Mouse (Mus musculus): ENCODE data around the gene Stard13. TPM values are rescaled to one million over a fixed set of nuclear protein-coding genes. Genes with fewer than 3 reads are reported as not detected.

Gene Stard13
- total RNA-seq, 1 experiment = 6.8 TPM

GRCm38 (mm10) chr5:151180176-151180785 is 53.4 kb downstream of the Stard13 start:
- in situ Hi-C loops (cut with MboI; ENCODE audit: low sequenced_read_pairs in 2 of 2, unreplicated experiment in 2 of 2) = no loop called here
- H3K4me1 ChIP-seq (ENCODE audit: control insufficient read depth in 2 of 2, insufficient read depth in 2 of 2, low read length in 2 of 2, poor library complexity in 1 of 2) = no peaks in the 10 kb centered on the region
- no peaks in the 10 kb centered on the region for H3K36me3 ChIP-seq (ENCODE audit: control insufficient read depth, insufficient read depth, low read length, poor library complexity, severe bottlenecking)
- H3K4me3 ChIP-seq (ENCODE audit: insufficient read depth in 1 of 2, low read depth in 1 of 2, low read length in 2 of 2, poor library complexity in 1 of 2, severe bottlenecking in 1 of 2) = no peak overlapping the region
- H3K9me3 ChIP-seq (ENCODE audit: control insufficient read depth, insufficient read depth, low read depth, low read length) = no peaks in the 10 kb centered on the region
- TF ChIP-seq CHD2 (IDR thresholded peaks at IDR 0.05; ENCODE audit: low read depth, low read length) = no peak
- no peak for TF ChIP-seq ZNF384 (IDR thresholded peaks at IDR 0.05; ENCODE audit: low read depth, low read length)
- no peak for TF ChIP-seq HCFC1 (IDR thresholded peaks at IDR 0.05; ENCODE audit: borderline replicate concordance, insufficient read depth, low read length)
- DNase-seq (ENCODE audit: low read depth, low spot score) = no peak
- H3K9ac ChIP-seq (ENCODE audit: insufficient read depth, low read depth, low read length, poor library complexity, severe bottlenecking) = no peak overlapping the region
- H3K27ac ChIP-seq (ENCODE audit: insufficient read depth, low read depth, low read length, poor library complexity, severe bottlenecking) = no peak overlapping the region

- no peak overlapping the region for H3K27ac ChIP-seq (ENCODE audit: insufficient read depth, low read depth, low read length, poor library complexity, severe bottlenecking)
- TF ChIP-seq ZNF384 (IDR thresholded peaks at IDR 0.05; ENCODE audit: low read depth, low read length) = no peak
- no peak for TF ChIP-seq MAFK (IDR thresholded peaks at IDR 0.05; ENCODE audit: insufficient read depth, low read depth, low read length)
- TF ChIP-seq HCFC1 (IDR thresholded peaks at IDR 0.05; ENCODE audit: borderline replicate concordance, insufficient read depth, low read length) = no peak
- no peak for TF ChIP-seq CHD2 (IDR thresholded peaks at IDR 0.05; ENCODE audit: low read depth, low read length)
- TF ChIP-seq ZC3H11A (IDR thresholded peaks at IDR 0.05; ENCODE audit: borderline replicate concordance, low read depth, low read length) = no peak
- H3K4me3 ChIP-seq (ENCODE audit: insufficient read depth in 1 of 2, low read depth in 1 of 2, low read length in 2 of 2, poor library complexity in 1 of 2, severe bottlenecking in 1 of 2) = no peak overlapping the region
- H3K9ac ChIP-seq (ENCODE audit: insufficient read depth, low read depth, low read length, poor library complexity, severe bottlenecking) = no peak overlapping the region
- H3K9me3 ChIP-seq (ENCODE audit: control insufficient read depth, insufficient read depth, low read depth, low read length) = no peaks in the 10 kb centered on the region
- H3K4me1 ChIP-seq (ENCODE audit: control insufficient read depth in 2 of 2, insufficient read depth in 2 of 2, low read length in 2 of 2, poor library complexity in 1 of 2) = no peaks in the 10 kb centered on the region
- in situ Hi-C loops (cut with MboI; ENCODE audit: low sequenced_read_pairs in 2 of 2, unreplicated experiment in 2 of 2) = no loop called here
- DNase-seq (ENCODE audit: low read depth, low spot score) = no peak
- no peaks in the 10 kb centered on the region for H3K36me3 ChIP-seq (ENCODE audit: control insufficient read depth, insufficient read depth, low read length, poor library complexity, severe bottlenecking)
Observed at GRCm38 (mm10) chr5:151177171-151177570, 56.5 kb downstream of the Stard13 start.

GRCm38 (mm10) chr5:151175897-151176313 is 57.7 kb downstream of the Stard13 start:
- Histone ChIP-seq H3K9me3 (ENCODE audit: control insufficient read depth, insufficient read depth, low read depth, low read length) (no peaks in the 10 kb centered on the region), H3K9ac (ENCODE audit: insufficient read depth, low read depth, low read length, poor library complexity, severe bottlenecking) (no peak overlapping the region), H3K4me3 (ENCODE audit: insufficient read depth in 1 of 2, low read depth in 1 of 2, low read length in 2 of 2, poor library complexity in 1 of 2, severe bottlenecking in 1 of 2) (no peak overlapping the region), H3K27ac (ENCODE audit: insufficient read depth, low read depth, low read length, poor library complexity, severe bottlenecking) (no peak overlapping the region), H3K4me1 (ENCODE audit: control insufficient read depth in 2 of 2, insufficient read depth in 2 of 2, low read length in 2 of 2, poor library complexity in 1 of 2) (no peaks in the 10 kb centered on the region), H3K36me3 (ENCODE audit: control insufficient read depth, insufficient read depth, low read length, poor library complexity, severe bottlenecking) (no peaks in the 10 kb centered on the region)
- in situ Hi-C loops (cut with MboI; ENCODE audit: low sequenced_read_pairs in 2 of 2, unreplicated experiment in 2 of 2) = no loop called here
- TF ChIP-seq ZNF384 (IDR thresholded peaks at IDR 0.05; ENCODE audit: low read depth, low read length) = no peak
- no peak for TF ChIP-seq CHD2 (IDR thresholded peaks at IDR 0.05; ENCODE audit: low read depth, low read length)
- no peak for TF ChIP-seq HCFC1 (IDR thresholded peaks at IDR 0.05; ENCODE audit: borderline replicate concordance, insufficient read depth, low read length)
- TF ChIP-seq MAFK (IDR thresholded peaks at IDR 0.05; ENCODE audit: insufficient read depth, low read depth, low read length) = no peak
- no peak for TF ChIP-seq ZC3H11A (IDR thresholded peaks at IDR 0.05; ENCODE audit: borderline replicate concordance, low read depth, low read length)
- DNase-seq (ENCODE audit: low read depth, low spot score) = no peak

- Histone ChIP-seq H3K27ac (ENCODE audit: insufficient read depth, low read depth, low read length, poor library complexity, severe bottlenecking) (no peak overlapping the region), H3K9ac (ENCODE audit: insufficient read depth, low read depth, low read length, poor library complexity, severe bottlenecking) (no peak overlapping the region), H3K4me1 (ENCODE audit: control insufficient read depth in 2 of 2, insufficient read depth in 2 of 2, low read length in 2 of 2, poor library complexity in 1 of 2) (no peaks in the 10 kb centered on the region), H3K4me3 (ENCODE audit: insufficient read depth in 1 of 2, low read depth in 1 of 2, low read length in 2 of 2, poor library complexity in 1 of 2, severe bottlenecking in 1 of 2) (no peak overlapping the region), H3K36me3 (ENCODE audit: control insufficient read depth, insufficient read depth, low read length, poor library complexity, severe bottlenecking) (no peaks in the 10 kb centered on the region), H3K9me3 (ENCODE audit: control insufficient read depth, insufficient read depth, low read depth, low read length) (no peaks in the 10 kb centered on the region)
- TF ChIP-seq ZC3H11A (IDR thresholded peaks at IDR 0.05; ENCODE audit: borderline replicate concordance, low read depth, low read length) = no peak
- no peak for TF ChIP-seq ZNF384 (IDR thresholded peaks at IDR 0.05; ENCODE audit: low read depth, low read length)
- no peak for TF ChIP-seq CHD2 (IDR thresholded peaks at IDR 0.05; ENCODE audit: low read depth, low read length)
- TF ChIP-seq HCFC1 (IDR thresholded peaks at IDR 0.05; ENCODE audit: borderline replicate concordance, insufficient read depth, low read length) = no peak
- TF ChIP-seq MAFK (IDR thresholded peaks at IDR 0.05; ENCODE audit: insufficient read depth, low read depth, low read length) = no peak
- in situ Hi-C loops (cut with MboI; ENCODE audit: low sequenced_read_pairs in 2 of 2, unreplicated experiment in 2 of 2) = no loop called here
- DNase-seq (ENCODE audit: low read depth, low spot score) = no peak
Observed at GRCm38 (mm10) chr5:151174485-151175460, 58.9 kb downstream of the Stard13 start.

Data from ES-E14 (cell line).